Mouse (Mus musculus): ENCODE data around the gene Ikzf1.

Gene Ikzf1

GRCm38 (mm10) chr11:11809404-11810175 lies 124.8 kb downstream of the Ikzf1 start:
- no peak for DNase-seq (ENCODE audit: low read depth)

GRCm38 (mm10) chr11:11811906-11812480 lies 127.2 kb downstream of the Ikzf1 start:
- DNase-seq (ENCODE audit: low read depth) = peak; percentile 96

GRCm38 (mm10) chr11:11815737-11816136 lies 130.9 kb downstream of the Ikzf1 start:
- DNase-seq (ENCODE audit: low read depth) = no peak

- no peak for DNase-seq (ENCODE audit: low read depth)
These were observed 134.0 kb downstream of the Ikzf1 start for GRCm38 (mm10) chr11:11818797-11819196.

- no peak for DNase-seq (ENCODE audit: low read depth)
These were observed 134.4 kb downstream of the Ikzf1 start for GRCm38 (mm10) chr11:11819206-11819605.

GRCm38 (mm10) chr11:11820251-11820650 lies 135.4 kb downstream of the Ikzf1 start:
- DNase-seq (ENCODE audit: low read depth) = peak; percentile 94

- no peak for DNase-seq (ENCODE audit: low read depth)
These were observed 135.9 kb downstream of the Ikzf1 start for GRCm38 (mm10) chr11:11820737-11821136.

- DNase-seq (ENCODE audit: low read depth) = no peak
These were observed 136.7 kb downstream of the Ikzf1 start for GRCm38 (mm10) chr11:11821387-11821975.
